Mouse (Mus musculus) hindbrain, embryonic 13.5 days (tissue): ENCODE data around the gene Elac2. TPM values are rescaled to one million over a fixed set of nuclear protein-coding genes. Genes with fewer than 3 reads are reported as not detected.

Experiments
- ATAC-seq: fragments of 200-750 bp; cut with Nextera tagmentation; 2 replicates; pipeline ENCODE4 v1.8.0; 2017; ENCODE audit warnings: moderate TSS enrichment; ENCODE audit not compliant: low FRiP score
- H3K27ac ChIP-seq: fragments of 300-500 bp; sonication (generic); 2 replicates; pipeline ENCODE4 v1.5.1; 2015; ENCODE audit warnings: inconsistent platforms, mild to moderate bottlenecking, moderate library complexity
- H3K27me3 ChIP-seq: fragments of 300-500 bp; sonication (generic); 2 replicates; pipeline ENCODE4 v1.6.1; 2015; ENCODE audit warnings: mild to moderate bottlenecking, inconsistent platforms
- H3K36me3 ChIP-seq: fragments of 300-500 bp; sonication (generic); 2 replicates; pipeline ENCODE4 v1.6.1; 2015; ENCODE audit warnings: mild to moderate bottlenecking, inconsistent platforms
- H3K4me1 ChIP-seq: fragments of 300-500 bp; sonication (generic); replicated peaks from 2 replicates; pipeline ENCODE4 v1.6.1; 2015; ENCODE audit warnings: inconsistent platforms
- H3K4me2 ChIP-seq: fragments of 300-500 bp; sonication (generic); 2 replicates; pipeline ENCODE4 v1.6.1; 2015; ENCODE audit warnings: inconsistent platforms, mild to moderate bottlenecking, moderate library complexity
- H3K4me3 ChIP-seq: fragments of 300-500 bp; sonication (generic); 2 replicates; pipeline ENCODE4 v1.5.1; 2015; ENCODE audit warnings: mild to moderate bottlenecking, inconsistent platforms
- H3K9ac ChIP-seq: fragments of 300-500 bp; sonication (generic); 2 replicates; pipeline ENCODE4 v1.6.1; 2015; ENCODE audit warnings: mild to moderate bottlenecking, inconsistent platforms
- H3K9me3 ChIP-seq: fragments of 300-500 bp; sonication (generic); 2 replicates; pipeline ENCODE4 v1.6.1; 2016; ENCODE audit warnings: inconsistent platforms
- WGBS: fragments of 180-500 bp; shearing (Covaris S2); methylation state at CpG from one replicate; pipeline ENCODE4 v1.1.7; 2015; 5-methylcytosine and 5-hydroxymethylcytosine counted together
- polyA plus RNA-seq: library from polyadenylated mRNA; unstranded; fragments of >200 nt; fragmentation: Nextera tagmentation; extraction: Ambion mirVana; gene quantifications from 2 replicates; pipeline ENCODE4 v1.2.1, GENCODE M21; 2015

Gene Elac2
- polyA plus RNA-seq, 1 experiment from 2014 or later = 33.1 TPM

GRCm38 (mm10) chr11:65032221-65032620, 53.4 kb downstream of the Elac2 start:
- no peak for ATAC-seq
- no peaks in the 10 kb centered on the region for H3K9me3 ChIP-seq
- H3K4me3 ChIP-seq = no peak overlapping the region
- 96% methylated on average over 7 of the region's 7 CpGs for WGBS
- no peaks in the 10 kb centered on the region for H3K27me3 ChIP-seq
- no peak overlapping the region for H3K4me2 ChIP-seq
- H3K36me3 ChIP-seq = peaks cover 40% of the 10 kb centered on the region
- no peak overlapping the region for H3K27ac ChIP-seq
- H3K4me1 ChIP-seq = no peaks in the 10 kb centered on the region
- H3K9ac ChIP-seq = no peak overlapping the region

GRCm38 (mm10) chr11:65038996-65039395, 60.2 kb downstream of the Elac2 start:
- WGBS = 57% methylated on average over 2 of the region's 2 CpGs

GRCm38 (mm10) chr11:65039517-65040095, 60.8 kb downstream of the Elac2 start:
- no peaks in the 10 kb centered on the region for H3K27me3 ChIP-seq
- no peaks in the 10 kb centered on the region for H3K9me3 ChIP-seq
- H3K27ac ChIP-seq = peak overlapping the region; percentile 8; the same call in 1 of the 2 replicates
- no peak overlapping the region for H3K4me2 ChIP-seq
- H3K9ac ChIP-seq = no peak overlapping the region
- peaks cover 13% of the 10 kb centered on the region; the same call in 1 of the 2 replicates for H3K36me3 ChIP-seq
- WGBS = 49% methylated on average over 12 of the region's 12 CpGs
- H3K4me3 ChIP-seq = no peak overlapping the region
- ATAC-seq = no peak
- H3K4me1 ChIP-seq = peaks cover 15% of the 10 kb centered on the region; the same call in 1 of the 2 replicates

More at GRCm38 (mm10) chr11:65038996-65039395, 60.2 kb downstream of the Elac2 start:
- ATAC-seq = no peak
- Histone ChIP-seq H3K36me3 (peaks cover 17% of the 10 kb centered on the region; the same call in 1 of the 2 replicates), H3K9ac (no peak overlapping the region), H3K9me3 (no peaks in the 10 kb centered on the region), H3K4me1 (peaks cover 15% of the 10 kb centered on the region; the same call in 1 of the 2 replicates), H3K27ac (no peak overlapping the region; the same call in 1 of the 2 replicates), H3K4me2 (no peak overlapping the region), H3K4me3 (no peak overlapping the region), H3K27me3 (no peaks in the 10 kb centered on the region)

GRCm38 (mm10) chr11:65040556-65040955, 61.7 kb downstream of the Elac2 start:
- no peaks in the 10 kb centered on the region for H3K9me3 ChIP-seq
- H3K36me3 ChIP-seq = peaks cover 4% of the 10 kb centered on the region; the same call in 1 of the 2 replicates
- H3K27ac ChIP-seq = no peak overlapping the region
- H3K9ac ChIP-seq = no peak overlapping the region
- peaks cover 15% of the 10 kb centered on the region; the same call in 1 of the 2 replicates for H3K4me1 ChIP-seq
- 79% methylated on average over 6 of the region's 6 CpGs for WGBS
- no peak for ATAC-seq
- no peaks in the 10 kb centered on the region for H3K27me3 ChIP-seq
- H3K4me3 ChIP-seq = no peak overlapping the region
- no peak overlapping the region for H3K4me2 ChIP-seq

- no peak overlapping the region for H3K27ac ChIP-seq
These were observed 70.3 kb downstream of the Elac2 start for GRCm38 (mm10) chr11:65049090-65049489.

GRCm38 (mm10) chr11:65050819-65051218, 72.0 kb downstream of the Elac2 start:
- Histone ChIP-seq H3K4me1 (peaks cover 7% of the 10 kb centered on the region; the same call in 1 of the 2 replicates), H3K4me2 (no peak overlapping the region), H3K27me3 (no peaks in the 10 kb centered on the region), H3K36me3 (0 out of 2 replicates have a peak, but pooled peaks cover 3% of the 10 kb centered on the region), H3K9me3 (no peaks in the 10 kb centered on the region), H3K4me3 (no peak overlapping the region), H3K9ac (no peak overlapping the region), H3K27ac (no peak overlapping the region)
- no peak for ATAC-seq
- 88% methylated on average over 5 of the region's 5 CpGs for WGBS

More at GRCm38 (mm10) chr11:65049090-65049489, 70.3 kb downstream of the Elac2 start:
- ATAC-seq = no peak
- no peak overlapping the region for H3K4me2 ChIP-seq
- WGBS = 81% methylated on average over 7 of the region's 7 CpGs
- H3K27me3 ChIP-seq = no peaks in the 10 kb centered on the region
- H3K9ac ChIP-seq = no peak overlapping the region
- H3K36me3 ChIP-seq = 0 out of 2 replicates have a peak, but pooled peaks cover 3% of the 10 kb centered on the region
- H3K9me3 ChIP-seq = no peaks in the 10 kb centered on the region
- no peak overlapping the region for H3K4me3 ChIP-seq
- peaks cover 7% of the 10 kb centered on the region; the same call in 1 of the 2 replicates for H3K4me1 ChIP-seq

Other genes starting within 250 kb of the Elac2 start
- gene 1700086D15Rik, start 180.9 kb downstream of the Elac2 start, polyA plus RNA-seq = 0.30 TPM in 1 of 2 replicates, not detected in the other
- 9.3 and 9.9 TPM in 2 replicates for gene Arhgap44, start 183.9 kb downstream of the Elac2 start, polyA plus RNA-seq